Mouse (Mus musculus) embryonic facial prominence, embryonic 10.5 days (tissue): ENCODE measurements at regions not wholly inside any gene's neighbourhood (a gene's known extent, or its start where the extent isn't known, plus 50 kb on each side); places are given as distances from the start of the nearest gene placed in this dataset.

Source experiments
- DNase-seq: peaks from one replicate; pipeline ENCODE4 v3.0.0-alpha.2; 2017; ENCODE audit warnings: low spot score
- H3K27ac ChIP-seq: fragments of 300-500 bp; sonication (generic); replicated peaks from 2 replicates; pipeline ENCODE4 v1.5.1; 2016; ENCODE audit warnings: mild to moderate bottlenecking
- H3K27me3 ChIP-seq: fragments of 300-500 bp; sonication (generic); replicated peaks from 2 replicates; pipeline ENCODE4 v1.6.1; 2016; ENCODE audit warnings: low read depth, mild to moderate bottlenecking; ENCODE audit not compliant: poor library complexity, severe bottlenecking
- H3K36me3 ChIP-seq: fragments of 300-500 bp; sonication (generic); replicated peaks from 2 replicates; pipeline ENCODE4 v1.6.1; 2016; ENCODE audit warnings: mild to moderate bottlenecking, moderate library complexity
- H3K4me1 ChIP-seq: fragments of 300-500 bp; sonication (generic); 2 replicates; pipeline ENCODE4 v1.6.1; 2016
- H3K4me3 ChIP-seq: fragments of 300-500 bp; sonication (generic); 2 replicates; pipeline ENCODE4 v1.5.1; 2016; ENCODE audit warnings: mild to moderate bottlenecking, moderate library complexity
- H3K9me3 ChIP-seq: fragments of 300-500 bp; sonication (generic); 2 replicates; pipeline ENCODE4 v1.6.1; 2016; ENCODE audit warnings: mild to moderate bottlenecking
- whole genome bisulfite sequencing: fragments of 180-500 bp; shearing (Covaris S2); methylation state at CpG from one replicate; pipeline ENCODE4 v1.1.7; 2016; 5-methylcytosine and 5-hydroxymethylcytosine counted together

- WGBS, result 71% methylated on average over 8 of the region's 8 CpGs
- Histone ChIP-seq H3K27ac (no peak overlapping the region), H3K4me3 (no peak overlapping the region), H3K36me3 (no peaks in the 10 kb centered on the region), H3K27me3 (no peaks in the 10 kb centered on the region), H3K4me1 (no peaks in the 10 kb centered on the region), H3K9me3 (no peaks in the 10 kb centered on the region)
- no peak for DNase-seq
Measured at GRCm38 (mm10) chr2:77333394-77334079, 53.1 kb upstream of the Sestd1 start.
